Mouse (Mus musculus) neural tube, postnatal 0 days (tissue): ENCODE data around the gene Pes1. TPM values are rescaled to one million over a fixed set of nuclear protein-coding genes. Genes with fewer than 3 reads are reported as not detected.

ENCODE experiments used
- polyA plus RNA-seq: library from polyadenylated mRNA; unstranded; fragments of >200 nt; fragmentation: Nextera tagmentation; extraction: Ambion mirVana; gene quantifications from 2 replicates; pipeline ENCODE4 v1.2.1, GENCODE M21; 2015

Gene Pes1
- polyA plus RNA-seq, result 42.2 and 42.3 TPM in 2 replicates

GRCm38 (mm10) chr11:3963610-3964415 is at the start of gene Pes1:
Gene Pes1, plus strand, starts transcription at chr11:3963975.

DNA sequence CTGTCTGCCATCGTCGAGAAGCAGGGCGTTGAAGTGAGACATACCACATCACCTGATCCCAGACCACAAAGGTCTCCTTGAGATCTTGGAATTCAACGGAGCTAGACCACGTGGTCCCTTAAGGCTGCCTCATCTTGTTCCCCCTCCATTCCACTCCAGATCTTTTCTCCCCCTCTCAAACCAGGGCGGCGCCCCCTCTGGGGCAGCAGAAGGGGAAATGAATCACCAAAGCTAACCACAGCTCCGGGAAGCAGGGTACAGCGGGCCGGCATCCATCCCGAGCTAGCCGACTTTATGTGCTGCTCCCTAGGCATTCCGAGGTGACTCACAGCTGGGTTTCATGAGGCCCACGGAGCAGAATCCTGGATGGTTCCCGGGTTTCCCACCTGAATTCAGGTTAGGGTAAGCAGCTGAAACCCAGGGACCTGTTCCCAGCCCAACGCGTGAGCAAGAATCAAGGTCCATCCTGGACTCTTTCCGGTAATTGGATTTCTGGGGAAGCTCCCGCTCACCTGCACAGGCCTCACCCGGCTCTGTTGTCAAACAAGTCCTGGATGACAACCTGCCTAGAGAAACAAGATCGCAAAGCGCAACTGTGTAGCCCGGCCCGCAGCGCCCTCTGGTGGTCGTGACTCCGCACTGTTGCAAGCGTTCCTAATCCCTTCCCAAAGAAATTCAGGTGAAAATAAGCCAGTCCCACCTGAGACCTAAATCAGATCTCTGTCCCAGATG is 49.5 kb upstream of the Pes1 start, which contains the start of gene Slc35e4:
TSS of gene Slc35e4 (minus strand) at position 556 of the 732 bp plus-strand sequence.

GRCm38 (mm10) chr11:3931511-3932211 is 32.1 kb upstream of the Pes1 start, which contains the start of gene Tcn2:
Gene Tcn2, minus strand, starts transcription at chr11:3932159.

GRCm38 (mm10) chr11:3976678-3977077 is 12.9 kb downstream of the Pes1 start, which contains the start of gene 4930556J24Rik:
Gene 4930556J24Rik, minus strand, starts transcription at chr11:3976778.

DNA sequence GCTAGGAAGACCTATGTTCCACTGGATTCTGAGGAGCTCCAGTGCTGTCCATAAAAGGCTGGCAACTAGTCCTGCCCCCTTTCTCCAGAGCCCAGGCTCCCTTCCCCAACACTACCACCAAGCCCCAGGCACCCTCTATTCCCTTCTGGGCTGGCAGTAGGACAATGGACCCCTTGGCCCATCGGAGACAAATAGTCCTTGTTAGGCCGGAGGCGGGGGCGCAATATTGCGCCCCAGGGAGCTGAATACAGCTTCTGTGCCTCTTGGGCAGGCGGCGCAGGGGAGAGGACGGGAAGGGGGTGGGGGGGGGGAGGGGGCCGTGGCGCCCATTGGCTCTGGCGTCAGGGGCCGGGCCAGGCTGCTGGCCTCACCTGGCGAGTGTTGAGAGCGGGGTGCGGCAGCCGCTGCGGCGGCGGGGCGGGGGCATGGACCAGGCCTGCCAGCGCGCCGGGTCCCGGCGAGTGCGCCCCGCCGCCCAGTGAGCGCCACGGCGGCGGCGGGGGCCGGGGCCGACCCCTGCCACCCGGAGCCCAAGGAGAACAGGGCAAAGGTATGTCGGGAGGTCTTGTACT is 19.6 kb downstream of the Pes1 start, which contains the start of gene Gal3st1:
TSS of gene Gal3st1 (plus strand) at position 346 of the 572 bp plus-strand sequence.

Other genes starting within 250 kb of the Pes1 start
- 46.3 and 49.2 TPM in 2 replicates for gene Osbp2, start 100.1 kb upstream of the Pes1 start, polyA plus RNA-seq
- gene 4921536K21Rik, start 68.9 kb upstream of the Pes1 start, polyA plus RNA-seq, result 0.17 and 0.31 TPM in 2 replicates
- gene Dusp18, start 68.7 kb upstream of the Pes1 start, polyA plus RNA-seq, result 12.6 and 16.7 TPM in 2 replicates
- gene Slc35e4, start 49.3 kb upstream of the Pes1 start, polyA plus RNA-seq, result 22.7 and 23.9 TPM in 2 replicates
- 32.7 and 35.5 TPM in 2 replicates for gene Tcn2, start 31.8 kb upstream of the Pes1 start, polyA plus RNA-seq
- not detected in 2 replicates for gene 4930556J24Rik, start 12.8 kb downstream of the Pes1 start, polyA plus RNA-seq
- gene Gal3st1, start 19.7 kb downstream of the Pes1 start, polyA plus RNA-seq, result 34.9 and 35.3 TPM in 2 replicates
- 0.13 TPM in 1 of 2 replicates, not detected in the other for gene Sec14l4, start 67.5 kb downstream of the Pes1 start, polyA plus RNA-seq
- gene Sec14l3, start 100.9 kb downstream of the Pes1 start, polyA plus RNA-seq, result 0.94 and 1.1 TPM in 2 replicates
- gene Mtfp1, start 131.5 kb downstream of the Pes1 start, polyA plus RNA-seq, result 21.1 and 22.3 TPM in 2 replicates
- 10.2 and 10.6 TPM in 2 replicates for gene Sec14l2, start 159.4 kb downstream of the Pes1 start, polyA plus RNA-seq
- 57.3 and 62.2 TPM in 2 replicates for gene Rnf215, start 171.2 kb downstream of the Pes1 start, polyA plus RNA-seq
- 7.8 and 9.1 TPM in 2 replicates for gene Ccdc157, start 196.3 kb downstream of the Pes1 start, polyA plus RNA-seq
- 28.6 and 31.5 TPM in 2 replicates for gene Sf3a1, start 196.4 kb downstream of the Pes1 start, polyA plus RNA-seq
- 38.6 and 41.8 TPM in 2 replicates for gene Tbc1d10a, start 222.8 kb downstream of the Pes1 start, polyA plus RNA-seq